Mouse (Mus musculus): ENCODE results near the gene Oas1f. TPM values are rescaled to one million over a fixed set of nuclear protein-coding genes. Genes with fewer than 3 reads are reported as not detected.
"Not testable (repeated sequence)": the region's sequence is repeated elsewhere in the genome, so short reads cannot be mapped to it uniquely, and the experiment has no call there.

Oas1f gene
- not detected for total RNA-seq (2021)
- long read RNA-seq, experiment 1, result 0 reads
- long read RNA-seq, experiment 2, result 0 reads

DNA sequence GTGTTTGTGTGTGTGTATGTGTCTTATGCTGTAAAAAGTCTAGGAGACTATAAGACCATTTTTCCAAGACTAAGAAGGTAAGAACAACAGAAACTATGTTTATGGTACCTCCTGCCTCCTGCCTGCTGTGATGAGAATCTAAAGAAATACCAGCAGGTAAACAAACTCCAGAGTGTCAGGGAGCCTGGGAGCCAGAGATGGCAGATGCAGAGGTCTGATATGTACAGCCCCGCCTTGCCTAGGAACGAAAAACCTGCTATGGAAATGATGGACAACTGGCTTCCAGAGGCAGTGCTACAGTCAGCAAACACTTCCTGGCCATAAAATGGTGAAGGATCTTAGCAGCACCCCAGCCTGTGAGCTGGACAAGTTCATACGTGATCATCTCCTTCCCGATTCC, at the start of gene Oas1f:
Oas1f (plus strand) TSS at position 301 of the 400 bp plus-strand sequence.
- DNase-seq (ENCODE audit: low spot score in 2 of 2), result no peak

DNA sequence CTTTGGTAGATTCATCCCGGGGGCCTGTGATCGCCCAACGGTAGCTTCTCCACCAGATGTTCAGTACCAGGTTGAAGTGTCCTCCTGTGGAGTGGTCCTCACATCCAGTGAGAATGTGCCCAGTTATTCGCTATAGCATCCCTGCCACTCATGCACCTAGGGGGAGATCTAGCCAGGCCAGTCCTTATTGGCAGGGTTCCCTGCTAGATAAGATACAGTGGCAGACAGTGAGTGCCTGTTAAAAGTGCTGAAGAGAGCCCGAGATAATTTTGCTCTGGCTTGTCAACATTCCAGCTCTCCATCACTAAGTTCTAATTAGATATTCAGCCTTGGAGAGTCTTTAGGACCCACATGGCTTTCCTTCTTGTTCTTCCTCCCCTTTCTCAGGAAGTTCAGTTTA, 49.0 kb upstream of the Oas1f start:
- not testable (repeated sequence) for DNase-seq (ENCODE audit: low spot score in 2 of 2)

DNA sequence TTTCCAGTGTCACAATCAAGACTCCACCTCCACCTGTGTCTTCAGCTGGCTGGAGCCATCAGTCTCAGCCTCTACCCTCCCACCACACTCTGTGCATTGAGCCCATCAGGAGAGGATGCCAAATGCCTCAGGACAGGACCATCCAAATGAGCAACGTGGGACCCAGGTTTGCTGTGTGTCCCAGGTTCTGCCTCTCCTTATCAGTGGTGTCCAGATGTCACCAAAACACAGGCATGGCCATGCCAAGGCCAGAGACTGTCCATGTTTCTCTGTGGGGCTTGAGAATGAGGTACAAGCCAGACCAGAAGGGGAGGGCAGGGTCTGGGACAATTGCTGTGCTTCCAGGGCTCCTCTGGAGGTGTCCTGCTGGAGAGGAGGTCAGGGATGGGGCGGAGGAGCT, 48.2 kb upstream of the Oas1f start:
- DNase-seq (ENCODE audit: low spot score in 2 of 2), result not testable (repeated sequence)

DNA sequence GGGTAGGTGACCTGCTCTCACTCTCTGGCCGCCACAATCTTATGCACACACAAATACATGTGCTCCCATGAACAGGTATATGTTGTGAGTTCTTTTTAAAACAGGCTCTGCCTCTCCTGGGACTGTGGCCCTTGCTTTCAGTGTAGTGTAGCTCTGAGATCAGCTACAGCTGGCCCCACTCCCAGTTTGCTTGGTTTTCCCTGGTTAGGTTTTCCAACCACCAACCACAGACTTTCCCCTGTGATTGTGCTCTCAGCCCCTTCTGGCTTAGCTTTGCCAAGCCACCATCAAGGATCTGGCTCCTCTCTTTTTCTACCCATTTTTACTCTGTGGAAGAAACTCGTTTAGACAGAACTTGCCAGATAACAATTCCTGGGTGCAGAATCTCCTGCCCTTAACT, 43.6 kb upstream of the Oas1f start:
- no peak for DNase-seq (ENCODE audit: low spot score in 2 of 2)

DNA sequence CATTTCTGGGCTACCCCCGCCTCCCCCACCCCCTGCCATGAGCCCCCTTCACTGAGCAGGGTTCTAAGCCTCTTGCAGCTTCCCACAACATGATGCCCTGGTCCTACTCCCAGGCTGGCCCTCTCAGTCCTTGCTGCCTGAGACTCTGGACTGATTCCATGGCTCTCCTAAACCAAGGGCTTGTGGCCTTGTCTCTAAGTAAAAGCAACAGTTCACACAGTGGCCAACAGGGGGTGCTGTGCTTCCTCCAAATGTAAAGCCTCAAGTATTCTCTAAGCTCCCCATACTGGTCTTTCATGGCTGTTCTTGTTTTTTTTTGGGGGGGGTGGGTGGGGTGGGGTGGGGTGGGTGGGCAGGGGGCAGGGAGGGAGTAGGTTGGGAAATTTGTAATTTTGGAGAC, 40.7 kb upstream of the Oas1f start:
- DNase-seq (ENCODE audit: low spot score in 2 of 2), result peak in 1 of 2 experiments; percentile 50

DNA sequence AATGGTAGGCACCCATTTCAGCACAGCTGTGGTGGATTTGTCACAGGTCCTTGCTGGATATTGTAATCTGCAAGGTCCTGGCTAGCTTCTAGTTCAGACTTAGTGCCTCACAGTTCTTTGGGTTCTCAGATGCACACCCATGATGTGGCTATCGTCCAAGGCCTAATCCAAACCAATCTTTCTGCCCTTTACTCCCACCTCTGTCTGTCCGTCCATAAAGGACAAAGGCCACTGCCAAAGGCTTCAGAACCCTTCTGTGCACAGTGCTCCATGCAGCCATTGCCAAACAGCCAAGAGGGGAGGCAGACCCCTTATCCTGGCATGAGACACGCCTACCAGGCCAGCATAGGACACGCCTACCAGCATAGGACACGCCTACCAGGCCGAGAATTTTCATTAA, 38.0 kb upstream of the Oas1f start:
- DNase-seq (ENCODE audit: low spot score in 2 of 2), result no peak

DNA sequence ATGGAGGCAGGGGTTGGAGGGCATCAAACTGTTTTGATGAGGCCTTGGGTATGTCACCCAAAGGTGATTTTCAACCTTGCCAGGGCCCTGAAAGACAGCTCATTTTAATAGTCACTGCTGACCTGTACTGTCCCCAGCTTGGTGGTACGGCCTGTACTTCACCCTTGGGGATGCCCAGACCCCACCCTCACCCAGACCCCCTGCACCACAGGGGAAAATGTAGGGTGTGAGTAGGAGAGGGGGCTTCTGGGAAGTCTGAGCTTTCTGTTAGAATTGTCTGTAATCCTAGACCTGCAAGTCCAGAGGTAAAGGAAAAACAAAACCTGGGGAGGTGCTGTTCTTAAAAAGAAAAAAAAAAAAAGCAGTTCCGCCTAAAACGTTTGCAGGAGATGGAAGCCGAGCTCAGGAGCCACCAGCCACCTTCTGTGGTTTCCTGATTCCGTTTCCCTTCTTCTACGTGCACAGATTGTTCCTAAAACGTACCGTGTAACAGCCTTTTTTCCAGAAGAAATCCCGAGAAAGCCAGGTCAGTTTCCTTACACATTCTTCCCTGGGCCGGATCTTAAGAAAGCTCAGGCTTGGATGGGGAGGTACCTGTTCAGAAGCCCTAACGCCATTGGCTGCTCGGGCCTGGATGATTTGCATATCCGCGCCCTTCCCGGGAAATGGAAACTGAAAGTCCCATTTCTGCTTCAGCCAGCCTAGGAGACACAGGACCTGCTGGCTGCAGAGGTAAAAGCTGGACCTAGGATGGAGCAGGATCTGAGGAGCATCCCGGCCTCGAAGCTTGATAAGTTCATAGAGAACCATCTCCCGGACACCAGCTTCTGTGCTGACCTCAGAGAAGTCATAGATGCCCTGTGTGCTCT, 35.0 kb upstream of the Oas1f start, which contains the start of gene Oas1c:
Oas1c (minus strand) TSS at position 564 of the 869 bp plus-strand sequence.
- peak; percentile 73 for DNase-seq (ENCODE audit: low spot score in 2 of 2)

DNA sequence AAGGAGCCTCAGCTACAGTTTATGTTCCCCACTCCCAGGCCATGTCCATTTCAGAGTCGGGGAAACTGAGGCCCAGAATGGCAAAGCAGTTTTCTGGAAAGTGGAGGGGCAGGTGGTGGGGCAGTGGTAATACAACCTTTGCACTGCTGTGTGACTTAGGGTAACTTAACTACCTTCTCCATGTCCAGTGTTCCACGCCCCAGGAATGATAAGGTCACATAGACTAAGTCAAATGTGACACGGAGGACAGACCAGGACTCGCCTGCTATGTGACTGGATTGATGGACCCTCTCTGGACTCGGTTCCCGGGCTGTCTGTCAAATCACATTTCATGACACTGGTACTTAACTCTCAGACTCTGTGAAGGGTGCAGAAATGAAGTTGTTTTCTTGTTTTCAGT, 34.1 kb upstream of the Oas1f start:
- no peak for DNase-seq (ENCODE audit: low spot score in 2 of 2)

DNA sequence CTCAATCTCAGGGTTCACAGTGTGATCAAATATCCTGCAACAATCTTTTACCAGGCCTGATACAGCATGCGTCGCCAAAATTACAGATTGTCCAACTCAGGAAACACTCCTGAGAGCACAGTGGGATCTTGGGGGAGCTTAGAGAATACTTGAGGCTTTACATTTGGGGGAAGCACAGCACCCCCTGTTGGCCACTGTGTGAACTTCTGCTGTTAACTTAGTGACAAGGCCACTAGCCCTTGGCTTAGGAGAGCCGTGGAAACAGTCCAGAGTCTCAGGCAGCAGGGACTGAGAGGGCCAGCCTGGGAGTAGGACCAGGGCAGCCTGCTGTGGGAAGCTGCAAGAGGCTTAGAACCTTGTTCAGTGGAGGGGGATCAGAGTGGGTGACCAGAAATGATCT, 31.2 kb upstream of the Oas1f start:
- DNase-seq (ENCODE audit: low spot score in 2 of 2), result peak in 1 of 2 experiments; percentile 37

DNA sequence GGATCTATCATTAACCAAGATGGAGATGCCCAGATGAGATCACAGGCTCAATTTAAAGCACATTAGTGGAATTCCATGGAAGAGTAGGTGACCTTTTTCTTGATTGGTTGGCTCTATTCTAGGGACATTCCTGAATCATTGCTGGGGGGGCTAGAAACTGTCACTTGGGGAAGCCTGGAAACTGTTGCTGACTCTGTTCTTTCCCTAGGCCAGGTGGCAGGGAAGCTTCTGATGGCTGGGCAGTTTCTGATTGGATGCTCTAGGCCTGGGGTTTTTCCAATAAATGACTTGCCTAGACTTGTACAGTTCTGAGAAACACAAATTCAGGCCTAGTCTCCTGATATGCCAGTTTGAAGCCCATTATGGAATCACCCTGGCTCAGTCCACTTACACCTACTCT, 28.2 kb upstream of the Oas1f start:
- no peak for DNase-seq (ENCODE audit: low spot score in 2 of 2)

DNA sequence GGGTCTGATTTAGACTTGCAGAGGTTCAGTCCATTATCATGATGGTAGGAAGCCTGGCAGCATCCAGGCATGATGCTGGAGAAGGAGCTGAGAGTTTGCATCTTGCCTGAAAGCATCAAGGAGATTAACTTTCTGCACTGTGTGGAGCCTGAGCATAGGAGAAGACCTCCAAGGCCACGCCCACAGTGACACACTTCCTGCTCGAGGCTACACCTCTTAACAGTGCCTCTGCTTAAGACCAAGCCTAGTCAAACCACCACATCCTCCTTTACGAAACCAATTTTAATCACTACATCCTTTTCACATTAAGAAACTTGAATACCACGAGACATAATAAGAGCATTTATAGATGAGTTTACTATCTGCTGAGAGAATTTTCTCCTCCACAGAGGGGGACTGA, 16.1 kb upstream of the Oas1f start:
- no peak for DNase-seq (ENCODE audit: low spot score in 2 of 2)

DNA sequence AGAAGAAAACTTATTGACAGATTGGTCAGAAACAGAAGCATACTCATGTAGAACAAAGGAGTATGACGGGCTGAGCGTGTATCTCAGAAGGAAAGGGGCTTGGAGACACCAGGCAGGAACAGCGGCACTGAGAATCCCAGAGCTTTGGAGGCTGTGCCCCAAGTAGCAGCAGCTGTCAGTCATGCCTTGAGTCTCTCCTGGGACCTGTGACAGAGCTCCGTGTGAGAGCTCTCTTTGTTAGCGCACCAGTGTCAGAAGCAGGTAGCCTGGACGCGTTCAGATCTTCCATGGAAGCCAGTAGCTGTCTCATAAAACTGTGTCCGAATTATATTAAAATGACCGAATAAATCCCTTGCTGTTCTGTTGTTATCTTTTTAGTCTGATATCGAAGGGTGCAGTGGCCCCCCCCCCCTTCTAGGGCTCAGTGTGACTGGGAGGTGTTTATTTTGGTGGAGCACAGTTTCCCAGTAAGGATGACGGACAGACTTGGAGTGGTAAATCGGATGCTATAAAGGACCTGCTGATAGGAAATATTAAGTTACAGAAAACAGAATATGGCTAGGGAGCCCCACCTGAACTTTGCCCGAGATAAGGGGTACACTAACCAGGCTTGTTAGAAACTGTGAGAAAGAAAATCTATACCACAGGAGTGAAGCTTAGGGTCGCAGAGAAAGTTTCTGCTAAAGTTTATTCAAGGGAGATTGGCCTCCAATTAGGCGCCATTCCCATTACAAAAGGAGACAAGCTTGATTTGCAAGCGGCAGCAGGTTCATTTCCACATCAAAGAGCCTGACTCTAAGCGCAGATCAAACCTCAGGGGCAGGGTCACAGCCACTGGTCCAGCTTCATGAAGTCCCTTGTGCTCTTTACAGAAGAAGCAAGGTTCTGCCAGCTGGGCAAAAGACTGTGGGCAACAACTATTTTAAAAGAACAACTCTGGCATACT, 13.6 kb upstream of the Oas1f start:
- DNase-seq (ENCODE audit: low spot score in 2 of 2), result no peak

DNA sequence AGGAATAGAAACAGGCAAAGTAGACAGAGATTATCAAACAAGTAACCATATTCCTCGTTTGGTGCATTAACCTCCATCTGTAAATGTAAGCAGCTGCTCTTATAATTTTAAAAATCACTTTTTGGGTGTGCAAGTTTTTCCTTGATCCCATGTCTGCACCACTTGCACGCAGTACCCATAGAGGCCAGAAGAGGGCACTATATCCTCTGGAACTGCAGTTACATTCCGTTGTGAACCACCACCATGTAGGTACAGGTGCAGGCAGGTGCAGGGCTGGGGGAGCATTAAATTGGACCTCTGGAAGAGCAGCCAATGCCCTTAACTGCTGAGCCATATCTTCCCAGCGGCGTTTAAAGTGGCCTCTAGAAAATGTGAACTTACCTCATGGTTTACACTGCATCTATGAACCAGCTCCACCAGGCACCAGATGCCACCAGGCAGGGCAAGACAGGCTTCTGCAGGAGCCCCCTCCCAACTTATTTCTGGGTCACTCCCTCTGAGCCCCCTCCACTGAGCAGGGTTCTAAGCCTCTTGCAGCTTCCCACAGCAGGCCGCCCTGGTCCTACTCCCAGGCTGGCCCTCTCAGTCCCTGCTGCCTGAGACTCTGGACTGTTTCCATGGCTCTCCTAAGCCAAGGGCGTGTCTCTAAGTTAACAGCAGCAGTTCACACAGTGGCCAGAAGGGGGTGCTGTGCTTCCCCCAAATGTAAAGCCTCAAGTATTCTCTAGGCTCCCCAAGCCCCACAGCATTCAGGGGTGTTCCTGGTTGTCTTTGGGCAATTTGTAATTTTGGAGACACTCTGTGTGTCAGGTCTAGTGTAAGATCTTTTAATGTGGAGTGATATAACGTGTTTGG, 10.2 kb upstream of the Oas1f start:
- peak; percentile 42 to 54 for DNase-seq (ENCODE audit: low spot score in 2 of 2)

DNA sequence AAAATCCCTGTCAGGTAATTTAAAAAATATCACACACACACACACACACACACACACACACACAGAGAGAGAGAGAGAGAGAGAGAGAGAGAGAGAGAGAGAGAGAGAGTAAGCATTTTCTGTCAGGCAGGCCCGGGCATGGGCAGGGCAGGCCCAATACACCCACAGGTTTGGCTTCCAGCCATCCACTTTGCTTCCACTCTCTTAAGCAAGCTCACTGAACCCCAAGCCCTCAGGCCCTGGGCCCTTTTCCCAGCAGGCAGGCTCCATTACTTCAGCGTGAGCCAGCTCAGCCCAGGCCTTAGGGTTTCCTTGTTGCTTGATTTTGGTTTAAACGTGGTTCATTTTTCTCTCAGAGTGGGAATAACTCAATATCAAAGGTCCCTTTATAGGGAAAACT, 2.5 kb upstream of the Oas1f start:
- peak in 1 of 2 experiments; percentile 21 for DNase-seq (ENCODE audit: low spot score in 2 of 2)

DNA sequence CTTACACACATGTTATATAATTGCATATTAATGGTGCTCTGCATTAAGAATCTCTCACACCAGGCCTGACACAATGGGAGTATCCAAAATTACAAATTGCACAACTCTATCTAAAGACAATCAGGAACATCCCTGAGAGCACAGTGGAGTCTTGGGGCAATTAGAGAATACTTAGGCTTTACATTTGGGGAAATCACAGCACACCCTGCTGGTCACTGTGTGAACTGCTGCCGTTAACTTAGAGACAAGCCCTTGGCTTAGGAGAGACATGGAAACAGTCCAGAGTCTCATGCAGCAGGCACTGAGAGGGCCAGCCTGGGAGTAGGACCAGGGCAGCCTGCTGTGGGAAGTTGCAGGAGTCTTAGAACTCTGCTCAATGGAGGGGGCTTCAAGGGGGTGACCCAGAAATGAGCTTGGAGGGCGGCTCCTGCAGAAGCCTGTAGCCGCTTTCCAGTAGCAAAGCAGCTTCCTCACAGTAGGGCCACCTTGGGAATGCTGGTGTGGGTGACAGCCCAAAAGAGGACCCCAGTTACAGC, 2.5 kb downstream of the Oas1f start:
- DNase-seq (ENCODE audit: low spot score in 2 of 2), result peak; percentile 21 to 46

DNA sequence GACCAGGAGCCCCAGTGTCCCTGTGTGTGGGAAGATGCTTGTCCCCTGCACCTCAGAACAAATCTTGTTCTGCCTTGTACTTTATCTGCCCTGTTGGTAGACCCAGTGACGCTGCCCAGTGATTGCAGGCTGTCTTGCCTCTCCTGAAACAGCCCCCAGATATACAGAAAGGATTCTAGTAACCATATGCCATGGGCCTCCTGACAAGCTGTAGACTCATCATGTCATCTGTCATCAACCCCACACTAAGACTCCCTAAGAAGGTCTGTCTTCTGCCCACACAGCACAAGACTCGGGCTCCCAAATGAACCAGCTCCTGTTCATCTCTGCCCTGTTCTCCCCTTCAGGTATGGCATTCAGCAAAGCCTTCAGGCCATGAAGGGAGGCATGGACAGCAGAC, 12.1 kb downstream of the Oas1f start:
- no peak for DNase-seq (ENCODE audit: low spot score in 2 of 2)

DNA sequence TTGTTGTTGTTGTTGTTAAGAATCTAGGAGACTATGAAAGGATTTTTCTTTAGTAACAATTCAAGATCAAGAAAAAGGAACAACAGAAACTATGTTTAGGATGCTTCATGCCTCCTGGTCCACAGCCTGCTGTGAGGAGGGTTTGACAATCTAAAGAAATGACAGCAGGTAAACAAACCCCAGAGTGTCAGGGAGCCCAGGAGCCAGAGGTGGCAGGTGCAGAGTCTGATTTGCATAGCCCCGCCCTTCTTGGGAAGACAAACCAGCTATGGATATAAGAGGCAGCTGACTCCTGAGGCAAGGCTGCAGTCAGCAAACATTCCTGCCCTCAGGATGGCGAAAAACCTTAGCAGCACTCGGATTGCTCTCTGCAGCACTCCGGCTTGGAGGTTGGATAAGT, 14.0 kb downstream of the Oas1f start, which contains the start of gene Oas1h:
Oas1h (plus strand) TSS at position 301 of the 400 bp plus-strand sequence.
- DNase-seq (ENCODE audit: low spot score in 2 of 2), result no peak

DNA sequence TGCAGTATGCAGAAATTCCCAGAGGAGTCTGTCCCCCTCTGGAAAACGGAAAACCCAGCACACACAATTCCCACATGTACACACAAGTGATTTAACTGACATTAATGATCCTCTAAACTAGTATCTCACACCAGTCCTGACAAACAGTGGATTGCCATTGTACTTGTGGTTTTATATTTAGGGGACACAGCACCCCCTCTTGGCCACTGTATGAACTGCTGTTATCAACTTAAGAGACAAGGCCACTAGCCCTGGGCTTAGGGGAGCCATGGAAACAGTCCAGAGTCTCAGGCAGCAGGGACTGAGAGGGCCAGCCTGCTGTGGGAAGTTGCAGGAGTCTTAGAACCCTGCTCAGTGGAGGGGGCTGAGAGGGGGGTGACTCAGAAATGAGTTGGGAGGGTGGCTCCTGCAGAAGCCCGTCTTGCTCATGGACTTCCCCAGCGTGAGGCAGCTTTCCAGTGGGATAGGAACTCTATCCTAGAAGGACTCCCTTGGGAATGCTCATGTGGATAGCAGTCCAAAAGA, 18.2 kb downstream of the Oas1f start:
- no peak for DNase-seq (ENCODE audit: low spot score in 2 of 2)

DNA sequence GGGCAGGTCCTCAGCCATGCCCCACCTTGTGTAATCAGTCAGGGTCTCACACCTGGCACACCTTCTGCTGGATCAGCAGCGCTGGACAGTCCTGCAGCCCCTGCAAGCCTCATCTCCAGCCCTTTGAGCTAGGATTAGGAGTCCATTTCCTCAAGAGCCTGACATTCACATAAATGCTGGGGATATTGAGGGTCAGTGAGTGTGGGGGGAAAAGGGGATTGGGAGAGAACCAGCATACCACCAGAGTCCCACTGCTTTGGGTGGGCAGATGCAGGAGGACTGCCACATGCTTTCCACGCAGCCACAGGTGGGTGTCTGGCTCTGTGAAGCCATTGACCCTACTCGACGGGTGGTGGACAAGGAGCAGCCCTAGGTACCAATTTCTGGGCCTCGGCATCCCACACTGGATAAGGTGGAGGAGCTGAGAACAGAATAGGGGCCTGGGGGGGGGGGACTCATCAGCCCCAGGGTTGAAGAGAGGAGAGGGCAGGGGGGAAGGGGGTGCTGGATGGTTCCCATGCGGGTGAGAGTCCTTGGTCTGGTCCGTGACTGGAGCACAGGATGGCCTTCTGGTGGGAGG, 22.4 kb downstream of the Oas1f start:
- DNase-seq (ENCODE audit: low spot score in 2 of 2), result no peak

DNA sequence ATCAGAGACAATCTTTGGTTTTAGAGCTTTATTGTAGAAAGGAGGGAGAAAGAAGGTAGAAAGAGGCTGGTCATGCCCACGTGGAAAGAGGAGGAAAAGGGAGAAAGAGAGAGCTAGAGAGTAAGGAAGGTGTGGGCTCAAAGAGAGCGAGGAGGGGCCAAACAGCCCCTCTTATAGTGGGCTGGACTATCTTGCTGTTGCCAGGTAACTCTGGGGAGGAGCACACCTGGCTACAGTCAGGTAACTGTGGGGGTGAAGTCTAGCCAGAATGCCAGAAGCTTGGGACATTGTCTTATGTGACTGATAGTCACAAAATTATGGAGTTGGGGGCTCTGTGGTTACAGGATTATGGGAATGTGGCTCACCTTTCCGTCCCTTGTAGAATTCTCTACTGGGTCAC, 22.9 kb downstream of the Oas1f start:
- DNase-seq (ENCODE audit: low spot score in 2 of 2), result no peak
